Mouse (Mus musculus) spleen, adult 2 months (tissue): ENCODE measurements around the gene Bbc3. TPM values are rescaled to one million over a fixed set of nuclear protein-coding genes. Genes with fewer than 3 reads are reported as not detected.

Experiments used
- DNase-seq, 2 experiments: peaks; one replicate each; pipeline versions ENCODE4 v3.0.0 to v3.0.0-alpha.2; 2012 to 2021; ENCODE audit warnings: low spot score in 2 of 2, low read depth in 1 of 2
- H3K27ac ChIP-seq: fragments of 200-500 bp; 2 replicates; pipeline ENCODE4 v1.5.1; 2012; ENCODE audit warnings: low read length, inconsistent platforms; ENCODE audit not compliant: insufficient read depth
- H3K27me3 ChIP-seq: fragments of 200-500 bp; 2 replicates; pipeline ENCODE4 v1.6.1; 2012; ENCODE audit warnings: mild to moderate bottlenecking, moderate library complexity, low read length, inconsistent platforms; ENCODE audit not compliant: control insufficient read depth, insufficient read depth
- H3K36me3 ChIP-seq: fragments of 200-500 bp; 2 replicates; pipeline ENCODE4 v1.6.1; 2012; ENCODE audit warnings: mild to moderate bottlenecking, low read length, inconsistent platforms; ENCODE audit not compliant: control insufficient read depth, insufficient read depth
- H3K4me1 ChIP-seq: fragments of 200-500 bp; 2 replicates; pipeline ENCODE4 v1.6.1; 2011; ENCODE audit warnings: inconsistent platforms; ENCODE audit not compliant: control insufficient read depth, insufficient read depth, insufficient read length
- H3K4me3 ChIP-seq: fragments of 200-500 bp; 2 replicates; pipeline ENCODE4 v1.5.1; 2011; ENCODE audit warnings: mild to moderate bottlenecking, inconsistent platforms; ENCODE audit not compliant: insufficient read depth, insufficient read length; ENCODE audit errors: extremely low read depth
- CTCF ChIP-seq: fragments of 200-500 bp; IDR thresholded peaks from 2 replicates; pipeline ENCODE4 v1.5.1; 2011; ENCODE audit warnings: mild to moderate bottlenecking, inconsistent platforms; ENCODE audit not compliant: insufficient read depth, insufficient read length, insufficient replicate concordance; ENCODE audit errors: extremely low read depth
- POLR2A ChIP-seq: fragments of 200-500 bp; IDR thresholded peaks from 2 replicates; pipeline ENCODE4 v1.6.1; 2011; ENCODE audit warnings: low read depth, low read length, inconsistent platforms
- WGBS: fragments of 180-500 bp; shearing (Covaris S2); methylation state at CpG from one replicate; pipeline ENCODE4 v1.1.7; 2018; 5-methylcytosine and 5-hydroxymethylcytosine counted together
- polyA plus RNA-seq: library from polyadenylated mRNA; depleted of rRNA; stranded (reverse); fragments of >200 nt; gene quantifications from 2 replicates; pipeline ENCODE4 v1.2.3, GENCODE M21; 2012

Gene Bbc3
- polyA plus RNA-seq, 1 experiment, result 22.9 TPM

GRCm38 (mm10) chr7:16326607-16326971 is 18.4 kb downstream of the Bbc3 start:
- Histone ChIP-seq H3K36me3 (peaks cover 9% of the 10 kb centered on the region; the same call in 1 of the 2 replicates), H3K27ac (no peak overlapping the region), H3K4me3 (no peak overlapping the region), H3K4me1 (no peaks in the 10 kb centered on the region), H3K27me3 (no peaks in the 10 kb centered on the region)
- no peak for DNase-seq
- TF ChIP-seq CTCF (no peak), POLR2A (no peak)
- 89% methylated on average over 2 of the region's 2 CpGs for WGBS

GRCm38 (mm10) chr7:16329146-16329545 is 21.0 kb downstream of the Bbc3 start:
- Histone ChIP-seq H3K27me3 (no peaks in the 10 kb centered on the region), H3K36me3 (peaks cover 11% of the 10 kb centered on the region), H3K4me1 (no peaks in the 10 kb centered on the region), H3K27ac (no peak overlapping the region), H3K4me3 (no peak overlapping the region)
- WGBS, result 95% methylated on average over 3 of the region's 3 CpGs
- DNase-seq, result no peak
- TF ChIP-seq POLR2A (no peak), CTCF (no peak)

DNA sequence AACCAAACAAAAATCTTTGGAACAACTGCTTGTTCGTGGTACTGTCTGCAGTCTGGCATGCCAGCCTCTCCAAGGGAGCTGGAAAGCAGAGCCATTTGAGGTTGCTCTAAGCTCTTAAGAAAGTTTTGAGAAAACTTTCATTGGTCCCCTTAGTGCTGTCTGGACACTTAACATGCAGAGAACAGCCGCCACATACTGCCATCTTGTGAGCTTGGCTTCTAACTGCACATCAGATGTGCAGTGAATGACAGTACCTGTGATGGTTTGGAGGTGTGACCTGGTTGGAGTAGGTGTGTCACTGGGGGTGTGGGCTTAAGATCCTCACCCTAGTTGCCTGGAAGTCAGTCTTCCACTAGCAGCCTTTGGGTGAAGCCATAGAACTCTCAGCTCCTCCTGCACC is 29.5 kb downstream of the Bbc3 start:
- H3K4me3 ChIP-seq, result no peak overlapping the region
- TF ChIP-seq POLR2A (no peak), CTCF (peak; percentile 6; the same call in 1 of the 2 replicates)
- WGBS, result 77% methylated on average over 2 of the region's 2 CpGs
- peaks cover 14% of the 10 kb centered on the region for H3K36me3 ChIP-seq
- DNase-seq, result no peak
- H3K27ac ChIP-seq, result no peak overlapping the region
- H3K27me3 ChIP-seq, result no peaks in the 10 kb centered on the region
- no peaks in the 10 kb centered on the region for H3K4me1 ChIP-seq

DNA sequence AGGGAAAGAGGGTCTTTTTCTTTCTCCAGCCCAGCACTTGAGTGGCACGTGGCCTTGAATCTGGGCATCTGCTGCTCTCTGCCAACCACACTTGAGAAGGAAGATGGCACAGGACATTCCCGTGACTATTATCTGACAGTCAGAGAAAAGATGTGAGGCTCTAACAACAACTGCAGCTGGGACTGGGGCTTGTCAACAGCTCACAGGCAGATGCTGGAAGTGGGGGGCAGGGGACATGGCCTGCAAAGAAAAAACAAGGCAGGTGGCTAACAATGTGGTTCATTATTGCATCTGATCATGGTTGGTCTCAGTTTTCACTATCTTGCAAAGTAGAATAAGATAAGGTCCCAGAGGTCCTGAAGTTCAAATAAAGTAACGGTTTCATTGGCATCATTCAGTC is 36.4 kb downstream of the Bbc3 start:
- H3K27me3 ChIP-seq, result no peaks in the 10 kb centered on the region
- DNase-seq, result no peak
- H3K4me3 ChIP-seq, result no peak overlapping the region
- WGBS, result 89% methylated on average over 3 of the region's 3 CpGs
- TF ChIP-seq CTCF, result no peak
- no peak for TF ChIP-seq POLR2A
- H3K4me1 ChIP-seq, result no peaks in the 10 kb centered on the region; the same call in 1 of the 2 replicates
- H3K27ac ChIP-seq, result no peak overlapping the region
- peaks cover 4% of the 10 kb centered on the region for H3K36me3 ChIP-seq

- Histone ChIP-seq H3K27me3 (no peaks in the 10 kb centered on the region), H3K4me3 (no peak overlapping the region), H3K27ac (no peak overlapping the region), H3K4me1 (no peaks in the 10 kb centered on the region; the same call in 1 of the 2 replicates), H3K36me3 (peaks cover 4% of the 10 kb centered on the region)
- no peak for DNase-seq
- TF ChIP-seq CTCF (no peak), POLR2A (no peak)
- WGBS, result 73% methylated on average over 4 of the region's 4 CpGs
These were observed 37.1 kb downstream of the Bbc3 start for GRCm38 (mm10) chr7:16345297-16345696.

DNA sequence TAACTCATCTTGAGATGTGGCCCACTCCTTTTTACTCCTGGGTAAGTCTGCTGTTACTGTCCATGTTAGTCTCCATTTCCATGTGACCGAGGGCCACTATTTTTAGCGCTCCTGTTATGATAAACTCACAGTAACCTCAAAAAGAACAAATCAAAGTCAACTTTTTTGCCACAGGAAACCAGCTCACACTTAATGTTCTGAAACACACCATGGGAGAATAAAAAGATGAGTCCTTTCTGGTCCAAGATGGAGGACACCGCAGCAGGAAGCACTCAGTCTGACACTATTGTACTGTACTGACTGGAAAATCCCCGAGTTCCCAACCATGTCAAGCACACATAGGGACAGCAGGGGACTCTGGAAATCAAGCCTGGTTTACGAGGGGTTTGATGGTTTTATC is 41.8 kb downstream of the Bbc3 start:
- Histone ChIP-seq H3K27me3 (no peaks in the 10 kb centered on the region), H3K4me1 (no peaks in the 10 kb centered on the region; the same call in 1 of the 2 replicates), H3K36me3 (peaks cover 9% of the 10 kb centered on the region), H3K27ac (peak overlapping the region; percentile 38), H3K4me3 (no peak overlapping the region)
- no peak for TF ChIP-seq CTCF
- no peak for DNase-seq
- 71% methylated on average over 5 of the region's 5 CpGs for WGBS

GRCm38 (mm10) chr7:16355854-16356594 is 47.8 kb downstream of the Bbc3 start:
- Histone ChIP-seq H3K27ac (no peak overlapping the region), H3K4me1 (no peaks in the 10 kb centered on the region), H3K4me3 (no peak overlapping the region), H3K36me3 (peaks cover 28% of the 10 kb centered on the region), H3K27me3 (no peaks in the 10 kb centered on the region)
- TF ChIP-seq POLR2A (no peak), CTCF (no peak)
- WGBS, result 98% methylated on average over 3 of the region's 3 CpGs
- no peak for DNase-seq
